Mouse (Mus musculus) layer of hippocampus, adult 9-10 months (tissue): ENCODE data around the gene Nav1.
A peak's percentile ranks its signal among the peaks of the same experiment; 100 is the strongest.

ENCODE experiments used
- DNase-seq: peaks from one replicate; pipeline ENCODE4 v3.0.0; 2022; ENCODE audit warnings: low spot score

The Nav1 gene

GRCm38 (mm10) chr1:135583081-135583677, 23.9 kb downstream of the Nav1 start:
- peak; percentile 64 for DNase-seq

GRCm38 (mm10) chr1:135581001-135581400, 26.1 kb downstream of the Nav1 start:
- no peak for DNase-seq

GRCm38 (mm10) chr1:135579111-135579510, 28.0 kb downstream of the Nav1 start:
- DNase-seq, result no peak

- no peak for DNase-seq
Measured at GRCm38 (mm10) chr1:135577793-135578192, 29.3 kb downstream of the Nav1 start.

GRCm38 (mm10) chr1:135575393-135575792, 31.7 kb downstream of the Nav1 start:
- DNase-seq, result no peak

- no peak for DNase-seq
Measured at GRCm38 (mm10) chr1:135574451-135575208, 32.5 kb downstream of the Nav1 start.

GRCm38 (mm10) chr1:135572139-135572892, 34.8 kb downstream of the Nav1 start:
- DNase-seq, result no peak

- no peak for DNase-seq
Measured at GRCm38 (mm10) chr1:135568087-135568486, 39.0 kb downstream of the Nav1 start.

- no peak for DNase-seq
Measured at GRCm38 (mm10) chr1:135566611-135567010, 40.5 kb downstream of the Nav1 start.

- DNase-seq, result no peak
Measured at GRCm38 (mm10) chr1:135565775-135566174, 41.3 kb downstream of the Nav1 start.

- DNase-seq, result no peak
Measured at GRCm38 (mm10) chr1:135564660-135565519, 42.2 kb downstream of the Nav1 start.

- DNase-seq, result no peak
Measured at GRCm38 (mm10) chr1:135563781-135564414, 43.2 kb downstream of the Nav1 start.

- no peak for DNase-seq
Measured at GRCm38 (mm10) chr1:135562982-135563650, 44.0 kb downstream of the Nav1 start.

- no peak for DNase-seq
Measured at GRCm38 (mm10) chr1:135562115-135562514, 45.0 kb downstream of the Nav1 start.

- no peak for DNase-seq
Measured at GRCm38 (mm10) chr1:135561282-135561681, 45.8 kb downstream of the Nav1 start.

GRCm38 (mm10) chr1:135557976-135558375, 49.1 kb downstream of the Nav1 start:
- DNase-seq, result no peak

- DNase-seq, result no peak
Measured at GRCm38 (mm10) chr1:135555885-135556284, 51.2 kb downstream of the Nav1 start.

GRCm38 (mm10) chr1:135554632-135555260, 52.3 kb downstream of the Nav1 start:
- no peak for DNase-seq

- no peak for DNase-seq
Measured at GRCm38 (mm10) chr1:135553615-135554014, 53.5 kb downstream of the Nav1 start.

GRCm38 (mm10) chr1:135553154-135553553, 53.9 kb downstream of the Nav1 start:
- no peak for DNase-seq
